Mouse (Mus musculus): ENCODE measurements at regions not wholly inside any gene's neighbourhood (a gene's known extent, or its start where the extent isn't known, plus 50 kb on each side); places are given as distances from the start of the nearest gene placed in this dataset.

DNA sequence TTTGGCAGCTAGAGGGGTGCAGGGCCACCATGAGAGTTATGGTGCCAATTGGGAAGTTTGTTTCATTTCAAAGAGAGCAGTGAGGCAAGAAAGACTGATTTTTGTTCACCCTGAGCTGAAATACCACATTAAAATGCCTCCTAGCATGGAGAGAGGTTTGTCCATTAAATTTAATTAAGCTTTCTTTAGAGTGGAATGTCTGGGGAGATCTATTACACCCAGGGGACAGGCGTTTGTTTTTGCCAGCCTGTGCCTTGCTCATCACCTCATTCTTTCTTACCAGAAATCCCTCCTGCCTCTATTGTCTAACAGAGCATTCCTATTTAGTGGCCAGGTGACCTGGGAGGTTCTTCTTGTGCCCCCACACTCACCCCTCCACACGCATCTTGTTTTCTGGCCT is 55.2 kb upstream of the Rcn1 start:
- TF ChIP-seq EP300 (IDR thresholded peaks at IDR 0.05; ENCODE audit: low read depth) (no peak), CTCF (IDR thresholded peaks at IDR 0.05; ENCODE audit: low read depth) (no peak)
